Mouse (Mus musculus) olfactory bulb, adult 2 months (tissue): ENCODE results near the gene Efcab14. TPM values are rescaled to one million over a fixed set of nuclear protein-coding genes. Genes with fewer than 3 reads are reported as not detected.

Experiments used
- H3K27ac ChIP-seq: fragments of 200-500 bp; 2 replicates; pipeline ENCODE4 v1.5.1; 2012; ENCODE audit warnings: low read depth, low read length; ENCODE audit not compliant: insufficient read depth
- H3K4me1 ChIP-seq: fragments of 200-500 bp; 2 replicates; pipeline ENCODE4 v1.6.1; 2012; ENCODE audit warnings: low read length; ENCODE audit not compliant: control insufficient read depth, insufficient read depth
- H3K4me3 ChIP-seq: fragments of 200-500 bp; 2 replicates; pipeline ENCODE4 v1.5.1; 2012; ENCODE audit warnings: mild to moderate bottlenecking, low read depth, low read length, moderate library complexity; ENCODE audit not compliant: insufficient read depth
- CTCF ChIP-seq: fragments of 200-500 bp; IDR thresholded peaks from 2 replicates; pipeline ENCODE4 v1.5.1; 2012; ENCODE audit warnings: low read depth, mild to moderate bottlenecking, low read length, moderate library complexity; ENCODE audit not compliant: insufficient read depth
- POLR2A ChIP-seq: fragments of 200-500 bp; IDR thresholded peaks from 2 replicates; pipeline ENCODE4 v1.6.1; 2012; ENCODE audit warnings: mild to moderate bottlenecking, low read depth, low read length, moderate library complexity; ENCODE audit not compliant: insufficient read depth
- WGBS: fragments of 180-500 bp; shearing (Covaris S2); methylation state at CpG from one replicate; pipeline ENCODE4 v1.1.7; 2018; 5-methylcytosine and 5-hydroxymethylcytosine counted together
- polyA plus RNA-seq: library from polyadenylated mRNA; stranded (reverse); fragments of >200 nt; gene quantifications from 2 replicates; pipeline ENCODE4 v1.2.4, GENCODE M21; 2012; ENCODE audit warnings: low replicate concordance; ENCODE audit not compliant: missing spikeins, insufficient read depth, insufficient read length

Gene Efcab14
- polyA plus RNA-seq, 1 experiment, result not detected

DNA sequence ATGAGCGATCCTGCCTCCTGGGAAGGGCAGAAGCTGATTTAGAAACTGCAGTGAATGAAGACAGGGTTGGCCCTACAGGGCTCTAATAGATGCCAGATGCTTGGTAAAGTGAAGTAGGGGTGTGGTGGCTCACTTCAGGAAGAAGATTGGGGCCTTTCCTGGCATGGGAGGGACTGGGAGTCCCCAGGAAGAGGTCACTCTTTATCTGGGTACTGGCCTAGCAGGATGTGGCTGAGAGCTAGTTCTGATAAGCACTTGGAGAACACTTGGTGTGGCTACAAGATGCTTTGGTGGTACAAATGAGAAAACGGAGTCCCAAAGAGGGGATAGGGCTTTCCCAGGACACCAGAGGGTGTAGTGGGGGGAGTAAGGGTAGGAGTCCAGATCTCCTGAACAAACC is 86.6 kb downstream of the Efcab14 start:
- no peak for TF ChIP-seq CTCF
- no peak for TF ChIP-seq POLR2A
- Histone ChIP-seq H3K27ac (no peak overlapping the region), H3K4me3 (no peak overlapping the region), H3K4me1 (peaks cover 4% of the 10 kb centered on the region; the same call in 1 of the 2 replicates)
- WGBS, result 76% methylated on average over 2 of the region's 2 CpGs

DNA sequence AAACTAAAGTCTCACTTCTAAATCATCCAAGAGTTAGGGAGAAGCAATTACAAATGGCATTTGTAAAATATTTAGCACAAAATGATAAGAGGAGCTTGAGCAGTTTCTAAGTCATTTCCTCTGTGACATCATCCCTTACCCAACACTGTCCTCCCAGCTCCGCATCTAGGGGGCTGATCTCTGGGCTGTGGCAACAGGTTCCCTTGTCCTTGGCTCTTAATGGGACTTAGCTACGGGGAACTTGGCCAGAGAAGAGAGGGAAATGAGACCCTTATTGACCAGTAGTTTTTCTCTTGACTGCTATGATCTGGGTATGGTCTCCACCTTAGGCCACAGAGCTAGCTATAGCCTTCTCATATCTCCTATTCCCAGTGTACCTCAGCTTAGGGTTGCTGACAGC is 87.7 kb downstream of the Efcab14 start:
- H3K27ac ChIP-seq, result no peak overlapping the region
- WGBS, result 80% methylated on average over 2 of the region's 2 CpGs
- no peak overlapping the region for H3K4me3 ChIP-seq
- TF ChIP-seq POLR2A (no peak), CTCF (no peak)
- H3K4me1 ChIP-seq, result peaks cover 4% of the 10 kb centered on the region; the same call in 1 of the 2 replicates

Other genes with a start within 250 kb of the Efcab14 start
- not detected in 2 replicates for gene Cyp4a14, start 241.6 kb upstream of the Efcab14 start, polyA plus RNA-seq
- gene Cyp4a10, start 219.5 kb upstream of the Efcab14 start, polyA plus RNA-seq, result not detected in 2 replicates
- not detected in 2 replicates for gene Cyp4a31, start 174.1 kb upstream of the Efcab14 start, polyA plus RNA-seq
- not detected in 2 replicates for gene Cyp4a32, start 136.8 kb upstream of the Efcab14 start, polyA plus RNA-seq
- gene Cyp4b1, start 90.0 kb upstream of the Efcab14 start, polyA plus RNA-seq, result not detected in 2 replicates
- gene Tex38, start 43.3 kb downstream of the Efcab14 start, polyA plus RNA-seq, result not detected in 2 replicates
- not detected in 2 replicates for gene Atpaf1, start 47.1 kb downstream of the Efcab14 start, polyA plus RNA-seq
- gene Mob3c, start 90.3 kb downstream of the Efcab14 start, polyA plus RNA-seq, result not detected in 2 replicates
- not detected in 2 replicates for gene Mknk1, start 101.5 kb downstream of the Efcab14 start, polyA plus RNA-seq
- not detected in 2 replicates for gene Kncn, start 146.7 kb downstream of the Efcab14 start, polyA plus RNA-seq
- gene 6430628N08Rik, start 152.9 kb downstream of the Efcab14 start, polyA plus RNA-seq, result not detected in 2 replicates
- not detected in 2 replicates for gene Dmbx1, start 202.2 kb downstream of the Efcab14 start, polyA plus RNA-seq